Mouse (Mus musculus) MEL (cell line): Measurements from ENCODE around the gene Glyatl3. TPM values are rescaled to one million over a fixed set of nuclear protein-coding genes. Genes with fewer than 3 reads are reported as not detected.

ENCODE experiments used
- DNase-seq: peaks from one replicate; pipeline ENCODE4 v3.0.0; 2011; ENCODE audit warnings: low read depth, low spot score
- H3K27ac ChIP-seq: 2 replicates; pipeline ENCODE4 v1.5.1; 2012; ENCODE audit warnings: low read depth, mild to moderate bottlenecking, control low read depth, low read length, moderate library complexity; ENCODE audit not compliant: control insufficient read depth
- H3K27me3 ChIP-seq, 2 experiments: fragments of 150-350 bp in 1 of 2; sonication (generic) in 1 of 2; 2 replicates each; pipeline ENCODE4 v1.6.1; 2012; ENCODE audit warnings: low read length in 2 of 2, mild to moderate bottlenecking in 2 of 2, improper control_type of control experiment in 1 of 2, moderate library complexity in 1 of 2; ENCODE audit not compliant: insufficient read depth in 2 of 2, control insufficient read depth in 1 of 2
- H3K36me3 ChIP-seq, 2 experiments: 2 replicates each; pipeline ENCODE4 v1.6.1; 2012 to 2014; ENCODE audit warnings: low read length in 2 of 2, improper control_type of control experiment in 1 of 2, inconsistent platforms in 1 of 2, mild to moderate bottlenecking in 1 of 2; ENCODE audit not compliant: insufficient read depth in 2 of 2, control insufficient read depth in 1 of 2
- H3K4me1 ChIP-seq, 2 experiments: fragments of 150-350 bp in 1 of 2; sonication (generic) in 1 of 2; 2 replicates each; pipeline ENCODE4 v1.6.1; 2012; ENCODE audit warnings: low read length in 2 of 2, improper control_type of control experiment in 1 of 2, mild to moderate bottlenecking in 1 of 2; ENCODE audit not compliant: insufficient read depth in 2 of 2, control insufficient read depth in 1 of 2
- H3K4me3 ChIP-seq, 2 experiments: fragments of 150-350 bp in 1 of 2; sonication (generic) in 1 of 2; 2 replicates each; pipeline ENCODE4 v1.5.1; 2012; ENCODE audit warnings: low read depth in 2 of 2, low read length in 2 of 2, mild to moderate bottlenecking in 2 of 2, moderate library complexity in 2 of 2, control low read depth in 1 of 2, improper control_type of control experiment in 1 of 2; ENCODE audit not compliant: control insufficient read depth in 1 of 2, insufficient read depth in 1 of 2
- H3K79me2 ChIP-seq: 2 replicates; pipeline ENCODE4 v1.6.1; 2012; ENCODE audit warnings: mild to moderate bottlenecking, low read length, moderate library complexity; ENCODE audit not compliant: control insufficient read depth, poor library complexity, insufficient read depth
- H3K9ac ChIP-seq: 2 replicates; pipeline ENCODE4 v1.6.1; 2012; ENCODE audit warnings: low read depth, mild to moderate bottlenecking, control low read depth, low read length, moderate library complexity; ENCODE audit not compliant: control insufficient read depth, poor library complexity, severe bottlenecking
- H3K9me3 ChIP-seq: fragments of 150-350 bp; sonication (generic); replicated peaks from 2 replicates; pipeline ENCODE4 v1.6.1; 2012; ENCODE audit warnings: mild to moderate bottlenecking, low read length, improper control_type of control experiment, moderate library complexity; ENCODE audit not compliant: insufficient read depth
- BHLHE40 ChIP-seq: IDR thresholded peaks from 2 replicates; pipeline ENCODE4 v1.6.1; 2012; ENCODE audit warnings: low read depth, mild to moderate bottlenecking, inconsistent platforms, low read length, improper control_type of control experiment, borderline replicate concordance
- CHD1 ChIP-seq: IDR thresholded peaks from 2 replicates; pipeline ENCODE4 v1.6.1; 2012; ENCODE audit warnings: low read depth, mild to moderate bottlenecking, inconsistent platforms, low read length, improper control_type of control experiment
- CTCF ChIP-seq, 3 experiments: IDR thresholded peaks in 2 of 3; conservative IDR thresholded peaks in 1 of 3; 2 replicates each; pipeline ENCODE4 v1.5.1; 2011 to 2012; ENCODE audit warnings: low read length in 3 of 3, low read depth in 2 of 3, mild to moderate bottlenecking in 2 of 3, improper control_type of control experiment in 1 of 3, inconsistent platforms in 1 of 3, mixed read lengths in 1 of 3, moderate library complexity in 1 of 3; ENCODE audit not compliant: control insufficient read depth in 1 of 3, insufficient read depth in 1 of 3, poor library complexity in 1 of 3, severe bottlenecking in 1 of 3
- E2F4 ChIP-seq: IDR thresholded peaks from 2 replicates; pipeline ENCODE4 v1.6.1; 2011; ENCODE audit warnings: low read depth, low read length, improper control_type of control experiment, borderline replicate concordance
- GABPA ChIP-seq: IDR thresholded peaks from 2 replicates; pipeline ENCODE4 v1.6.1; 2012; ENCODE audit warnings: low read depth, mild to moderate bottlenecking, inconsistent platforms, low read length, improper control_type of control experiment, moderate library complexity
- GATA1 ChIP-seq: IDR thresholded peaks from 2 replicates; pipeline ENCODE4 v1.6.1; 2011; ENCODE audit warnings: low read depth, low read length, improper control_type of control experiment
- HCFC1 ChIP-seq: IDR thresholded peaks from 2 replicates; pipeline ENCODE4 v1.6.1; 2012; ENCODE audit warnings: low read depth, mild to moderate bottlenecking, inconsistent platforms, low read length, improper control_type of control experiment, moderate library complexity
- MEF2A ChIP-seq: IDR thresholded peaks from 2 replicates; pipeline ENCODE4 v1.6.1; 2014; ENCODE audit warnings: low read depth, mild to moderate bottlenecking, inconsistent platforms, low read length, improper control_type of control experiment; ENCODE audit not compliant: poor library complexity, insufficient replicate concordance, severe bottlenecking; ENCODE audit errors: extremely low read depth
- MYB ChIP-seq: IDR thresholded peaks from 2 replicates; pipeline ENCODE4 v1.6.1; 2011; ENCODE audit warnings: mild to moderate bottlenecking, low read depth, low read length, improper control_type of control experiment
- NRF1 ChIP-seq: IDR thresholded peaks from 2 replicates; pipeline ENCODE4 v1.6.1; 2014; ENCODE audit warnings: low read depth, mild to moderate bottlenecking, inconsistent platforms, low read length, improper control_type of control experiment, moderate library complexity; ENCODE audit not compliant: poor library complexity, insufficient read depth, severe bottlenecking
- RAD21 ChIP-seq: IDR thresholded peaks from 2 replicates; pipeline ENCODE4 v1.6.1; 2011; ENCODE audit warnings: mild to moderate bottlenecking, low read depth, low read length, improper control_type of control experiment
- TAL1 ChIP-seq: IDR thresholded peaks from 2 replicates; pipeline ENCODE4 v1.6.1; 2012; ENCODE audit warnings: mild to moderate bottlenecking, inconsistent platforms, low read length, moderate library complexity, mixed read lengths
- TBP ChIP-seq: IDR thresholded peaks from 2 replicates; pipeline ENCODE4 v1.8.0; 2011; ENCODE audit warnings: low read depth, low read length, improper control_type of control experiment
- TCF12 ChIP-seq: IDR thresholded peaks from 2 replicates; pipeline ENCODE4 v1.6.1; 2014; ENCODE audit warnings: low read depth, mild to moderate bottlenecking, inconsistent platforms, low read length, improper control_type of control experiment, moderate library complexity
- UBTF ChIP-seq: IDR thresholded peaks from 2 replicates; pipeline ENCODE4 v1.6.1; 2012; ENCODE audit warnings: low read depth, mild to moderate bottlenecking, inconsistent platforms, low read length, improper control_type of control experiment, moderate library complexity, borderline replicate concordance; ENCODE audit not compliant: insufficient read depth
- USF1 ChIP-seq: IDR thresholded peaks from 2 replicates; pipeline ENCODE4 v1.6.1; 2014; ENCODE audit warnings: low read depth, mild to moderate bottlenecking, inconsistent platforms, low read length, improper control_type of control experiment, moderate library complexity
- USF2 ChIP-seq, 2 experiments: IDR thresholded peaks; 2 replicates each; pipeline ENCODE4 v1.6.1; 2011 to 2012; ENCODE audit warnings: improper control_type of control experiment in 2 of 2, low read length in 2 of 2, borderline replicate concordance in 1 of 2, inconsistent platforms in 1 of 2, low read depth in 1 of 2, mild to moderate bottlenecking in 1 of 2; ENCODE audit not compliant: insufficient read depth in 1 of 2
- ZKSCAN1 ChIP-seq: IDR thresholded peaks from 2 replicates; pipeline ENCODE4 v1.6.1; 2012; ENCODE audit warnings: low read depth, mild to moderate bottlenecking, inconsistent platforms, low read length, improper control_type of control experiment, moderate library complexity
- ZNF384 ChIP-seq: IDR thresholded peaks from 2 replicates; pipeline ENCODE4 v1.6.1; 2012; ENCODE audit warnings: low read depth, mild to moderate bottlenecking, inconsistent platforms, low read length, improper control_type of control experiment
- polyA plus RNA-seq, 2 experiments: library from polyadenylated mRNA; stranded (reverse) in 1 of 2; unstranded in 1 of 2; fragments of >175 nt in 1 of 2; fragments of >200 nt in 1 of 2; gene quantifications; 2 replicates each; pipeline versions ENCODE4 v1.2.1 to v1.2.4; 2012; ENCODE audit warnings: low replicate concordance in 2 of 2, low read depth in 1 of 2; ENCODE audit not compliant: insufficient read length in 2 of 2, insufficient read depth in 1 of 2, missing spikeins in 1 of 2
- total RNA-seq: library from RNA; depleted of rRNA; stranded (reverse); fragments of 300-350 nt; gene quantifications from 2 replicates; pipeline ENCODE4 v1.2.3, GENCODE M21; 2012; rRNA removed

Glyatl3 gene
- total RNA-seq (not detected in 2 replicates), polyA plus RNA-seq (under 1 TPM in 1 of 2 experiments, not detected in 1; 0.33 TPM)

DNA sequence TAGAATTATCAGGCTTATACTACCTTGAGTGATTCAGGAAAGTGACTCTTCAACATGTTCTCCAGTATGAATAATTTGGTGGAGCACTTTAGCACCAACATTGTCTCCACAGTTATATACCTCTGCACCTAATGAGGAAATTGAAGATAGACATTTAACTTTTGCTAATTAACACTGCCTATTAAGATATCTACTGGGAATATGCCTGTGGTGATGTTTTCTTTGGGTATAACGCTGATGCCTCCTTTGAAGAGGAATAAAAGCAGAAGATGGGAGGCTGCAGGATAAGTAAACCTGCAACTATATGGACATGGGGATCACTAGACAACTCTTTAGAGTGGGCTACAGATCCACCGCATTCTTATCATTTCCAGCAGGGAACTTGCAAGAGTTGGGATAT is at the start of gene Glyatl3:
Gene Glyatl3 (minus strand): TSS at position 101 of the 400 bp plus-strand sequence.
- Histone ChIP-seq H3K27ac (no peak within 1 kb of the TSS), H3K4me3 (no peak within 1 kb of the TSS)

GRCm38 (mm10) chr17:40948518-40948917 is 34.4 kb upstream of the Glyatl3 start:
- TF ChIP-seq USF2 (IDR thresholded peaks at IDR 0.05; ENCODE audit: borderline replicate concordance in 1 of 2, insufficient read depth in 1 of 2, low read depth in 1 of 2, low read length in 2 of 2) = no peak
- TF ChIP-seq TCF12 = no peak
- no peak for TF ChIP-seq E2F4
- no peak for TF ChIP-seq UBTF
- TF ChIP-seq TBP = no peak
- no peak for TF ChIP-seq CHD1
- TF ChIP-seq GATA1 = no peak
- TF ChIP-seq NRF1 = no peak
- TF ChIP-seq MEF2A = no peak
- no peak for TF ChIP-seq USF1
- TF ChIP-seq ZNF384 = no peak
- TF ChIP-seq HCFC1 = no peak
- no peak for TF ChIP-seq MYB
- TF ChIP-seq TAL1 = no peak
- TF ChIP-seq ZKSCAN1 = no peak
- no peak for TF ChIP-seq BHLHE40
- no peaks in the 10 kb centered on the region for H3K9me3 ChIP-seq
- H3K27ac ChIP-seq = no peak overlapping the region
- H3K4me3 ChIP-seq = no peak overlapping the region
- no peaks in the 10 kb centered on the region for H3K4me1 ChIP-seq
- no peak overlapping the region for H3K9ac ChIP-seq
- no peaks in the 10 kb centered on the region for H3K27me3 ChIP-seq
- no peaks in the 10 kb centered on the region for H3K79me2 ChIP-seq
- DNase-seq = no peak
- peaks cover 0 to 4% of the 10 kb centered on the region in 2 experiments; a peak in 2 of 4 replicates for H3K36me3 ChIP-seq

More for the DNA sequence above, at the start of gene Glyatl3:
- no peaks in the 10 kb centered on the region for H3K27me3 ChIP-seq
- H3K79me2 ChIP-seq = no peaks in the 10 kb centered on the region
- H3K9ac ChIP-seq = no peak within 1 kb of the TSS
- no peak for TF ChIP-seq GABPA
- no peak for TF ChIP-seq CTCF (IDR thresholded peaks at IDR 0.05 in 2 of 3, conservative IDR thresholded peaks at IDR 0.05 in 1 of 3; ENCODE audit: control insufficient read depth in 1 of 3, insufficient read depth in 1 of 3, low read depth in 2 of 3, low read length in 3 of 3, poor library complexity in 1 of 3, severe bottlenecking in 1 of 3)
- no peak for TF ChIP-seq RAD21
- H3K4me1 ChIP-seq = no peaks in the 10 kb centered on the region
- H3K36me3 ChIP-seq = no peaks in the 10 kb centered on the region
- no peaks in the 10 kb centered on the region for H3K9me3 ChIP-seq
- no peak for DNase-seq
